ENCODE assay signal across 21 mouse cellular contexts in the genomic region with DNA sequence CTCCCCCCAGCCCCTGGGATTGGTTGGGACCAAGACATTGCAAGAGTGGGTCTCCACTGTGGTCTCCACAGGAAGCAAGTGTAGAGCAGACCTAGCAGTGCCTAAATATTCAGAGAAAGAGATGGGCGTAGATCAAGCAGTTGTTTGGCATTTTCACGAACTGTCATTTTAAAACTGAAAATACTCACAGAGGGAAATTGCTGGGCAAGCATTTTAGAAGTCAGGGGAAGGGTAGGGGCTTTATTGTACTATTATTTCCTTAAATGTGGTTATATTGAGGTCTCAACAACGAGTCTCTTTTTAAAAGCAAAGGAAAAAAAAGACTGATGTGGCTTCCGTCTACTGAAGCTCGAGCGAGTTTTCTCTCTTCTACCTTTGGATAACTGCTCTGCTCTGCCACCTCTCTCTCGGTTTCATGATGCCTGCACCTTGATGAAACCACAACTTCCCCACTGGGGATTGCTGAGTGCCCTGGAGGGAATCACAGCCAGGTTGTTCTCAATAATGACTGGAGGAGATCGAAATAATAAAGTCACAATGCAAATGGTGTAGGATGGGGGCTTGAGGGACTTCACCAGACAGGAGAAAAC. TPM values are rescaled to one million over a fixed set of nuclear protein-coding genes. Genes with fewer than 3 reads are reported as not detected.
"Had no signal": no experiment of that assay in that cellular context is flagged by ENCODE, and none has a peak within 500 bp of the region (broad histone marks: within the 10 kb centered on the region; RNA-seq: fewer than 3 reads in every experiment).

No protein-coding gene starts in this region.

- H3K9ac ChIP-seq: lung, embryonic 14.5 days; midbrain, embryonic 12.5 days; neural tube, embryonic 13.5 days; neural tube, embryonic 15.5 days; stomach, embryonic 15.5 days had no signal

- H3K27ac ChIP-seq: midbrain, embryonic 10.5 days; midbrain, embryonic 12.5 days; neural tube, embryonic 13.5 days; neural tube, embryonic 15.5 days; stomach, embryonic 15.5 days; stomach, postnatal 0 days had no signal

- ATAC-seq: midbrain, embryonic 16.5 days had no signal

- H3K4me2 ChIP-seq: lung, embryonic 14.5 days; midbrain, embryonic 12.5 days; neural tube, embryonic 13.5 days; neural tube, embryonic 15.5 days; stomach, embryonic 15.5 days had no signal

- H3K27me3 ChIP-seq: midbrain, embryonic 12.5 days; neural tube, embryonic 13.5 days; neural tube, embryonic 15.5 days; stomach, embryonic 15.5 days had no signal

- DNase-seq: lung, adult 18-20 months; lung, embryonic 14.5 days; lung, postnatal 10 days; lung, postnatal 4 days; midbrain, embryonic 14.5 days; retina, postnatal 1 day; right cerebral cortex, adult 18-20 months; right cerebral cortex, postnatal 25 days; thymus, adult 2 months; thymus, postnatal 25 days; thymus, postnatal 4 days had no signal

- H3K4me3 ChIP-seq: midbrain, embryonic 10.5 days; midbrain, embryonic 12.5 days; myocyte; neural tube, embryonic 13.5 days; neural tube, embryonic 15.5 days; stomach, embryonic 15.5 days had no signal

- H3K36me3 ChIP-seq: midbrain, embryonic 10.5 days; midbrain, embryonic 12.5 days; neural tube, embryonic 13.5 days; neural tube, embryonic 15.5 days; stomach, embryonic 15.5 days had no signal

- H3K4me1 ChIP-seq: midbrain, embryonic 10.5 days; midbrain, embryonic 12.5 days; neural tube, embryonic 13.5 days; neural tube, embryonic 15.5 days; stomach, embryonic 15.5 days had no signal

- H3K9me3 ChIP-seq: midbrain, embryonic 10.5 days; midbrain, embryonic 12.5 days; neural tube, embryonic 13.5 days; neural tube, embryonic 15.5 days; stomach, embryonic 15.5 days had no signal

RNA-seq across cellular contexts. Expression of gene Hnf1b, which starts 21.2 kb away (rescaled TPM):
- total RNA-seq: megakaryocyte, adult 5-6 weeks; megakaryocyte-erythroid progenitor cell, adult 5-6 weeks had no signal
- polyA plus RNA-seq: midbrain, embryonic 10.5 days; midbrain, embryonic 12.5 days; myocyte had no signal
